Mouse (Mus musculus) forebrain, embryonic 16.5 days (tissue): ENCODE measurements at regions not wholly inside any gene's neighbourhood (a gene's known extent, or its start where the extent isn't known, plus 50 kb on each side); places are given as distances from the start of the nearest gene placed in this dataset.

Experiments used
- ATAC-seq: fragments of 200-750 bp; cut with Nextera tagmentation; 2 replicates; pipeline ENCODE4 v1.8.0; 2017; ENCODE audit warnings: mild to moderate bottlenecking, moderate library complexity
- H3K27ac ChIP-seq: fragments of 300-500 bp; sonication (generic); 2 replicates; pipeline ENCODE4 v1.5.1; 2014; ENCODE audit warnings: low read length, control low read depth
- H3K27me3 ChIP-seq: fragments of 300-500 bp; sonication (generic); replicated peaks from 2 replicates; pipeline ENCODE4 v1.6.1; 2014; ENCODE audit warnings: low read length; ENCODE audit not compliant: control insufficient read depth, insufficient read depth
- H3K36me3 ChIP-seq: fragments of 300-500 bp; sonication (generic); 2 replicates; pipeline ENCODE4 v1.6.1; 2014; ENCODE audit not compliant: control insufficient read depth, insufficient read depth
- H3K4me1 ChIP-seq: fragments of 300-500 bp; sonication (generic); replicated peaks from 2 replicates; pipeline ENCODE4 v1.6.1; 2014; ENCODE audit warnings: low read length; ENCODE audit not compliant: control insufficient read depth, insufficient read depth
- H3K4me2 ChIP-seq: fragments of 300-500 bp; sonication (generic); 2 replicates; pipeline ENCODE4 v1.6.1; 2014; ENCODE audit warnings: mild to moderate bottlenecking, low read length, control low read depth
- H3K4me3 ChIP-seq: fragments of 300-500 bp; sonication (generic); replicated peaks from 2 replicates; pipeline ENCODE4 v1.5.1; 2014; ENCODE audit warnings: mild to moderate bottlenecking, low read length, control low read depth
- H3K9ac ChIP-seq: fragments of 300-500 bp; sonication (generic); replicated peaks from 2 replicates; pipeline ENCODE4 v1.6.1; 2014; ENCODE audit warnings: low read depth, low read length, control low read depth
- H3K9me3 ChIP-seq: fragments of 300-500 bp; sonication (generic); 2 replicates; pipeline ENCODE4 v1.6.1; 2016; ENCODE audit warnings: low read length; ENCODE audit not compliant: control insufficient read depth
- WGBS: fragments of 180-500 bp; shearing (Covaris S2); extraction: QIAGEN DNeasy Blood & Tissue Kit; methylation state at CpG from one replicate; pipeline ENCODE4 v1.1.7; 2014; 5-methylcytosine and 5-hydroxymethylcytosine counted together

DNA sequence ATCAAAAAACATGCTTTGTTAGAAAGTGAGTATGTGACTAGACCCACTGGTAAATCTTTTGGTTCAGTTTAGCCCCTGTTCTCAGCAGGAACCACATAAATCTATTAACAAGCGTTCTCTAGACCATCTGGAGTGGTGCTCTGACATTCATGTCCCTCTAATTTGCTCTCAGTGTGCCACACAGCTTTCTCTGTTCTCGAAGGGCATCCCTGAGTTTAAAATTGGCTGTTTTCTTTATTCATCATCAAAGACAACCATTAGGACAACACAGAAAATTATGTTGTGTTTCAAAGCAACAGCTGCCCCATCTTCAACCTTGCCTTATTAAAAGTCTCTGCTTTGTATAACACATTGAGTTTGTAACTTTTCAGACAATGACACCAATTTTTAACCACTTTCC, 1124.1 kb downstream of the Stim2 start:
- ATAC-seq, result no peak; the same call in 1 of the 2 replicates
- Histone ChIP-seq H3K36me3 (no peaks in the 10 kb centered on the region), H3K4me2 (no peak overlapping the region)

GRCm38 (mm10) chr5:55134310-55134709, 1136.0 kb downstream of the Stim2 start:
- H3K4me1 ChIP-seq, result no peaks in the 10 kb centered on the region
- no peaks in the 10 kb centered on the region for H3K27me3 ChIP-seq
- H3K36me3 ChIP-seq, result no peaks in the 10 kb centered on the region
- no peaks in the 10 kb centered on the region for H3K9me3 ChIP-seq
- no peak overlapping the region for H3K4me2 ChIP-seq
- 89% methylated on average over 3 of the region's 3 CpGs for WGBS
- no peak overlapping the region for H3K9ac ChIP-seq
- H3K4me3 ChIP-seq, result no peak overlapping the region
- no peak overlapping the region for H3K27ac ChIP-seq
- no peak for ATAC-seq

More for the DNA sequence above, 1124.1 kb downstream of the Stim2 start:
- Histone ChIP-seq H3K9me3 (no peaks in the 10 kb centered on the region), H3K27me3 (no peaks in the 10 kb centered on the region), H3K27ac (no peak overlapping the region), H3K4me3 (no peak overlapping the region), H3K9ac (no peak overlapping the region), H3K4me1 (no peaks in the 10 kb centered on the region)
- 18% methylated on average over 2 of the region's 2 CpGs for WGBS

GRCm38 (mm10) chr5:55135293-55135947, 1137.1 kb downstream of the Stim2 start:
- no peaks in the 10 kb centered on the region for H3K27me3 ChIP-seq
- H3K4me3 ChIP-seq, result no peak overlapping the region
- WGBS, result 25% methylated on average over 9 of the region's 9 CpGs
- H3K27ac ChIP-seq, result no peak overlapping the region
- H3K4me2 ChIP-seq, result no peak overlapping the region
- no peaks in the 10 kb centered on the region for H3K36me3 ChIP-seq
- peak; percentile 77 for ATAC-seq
- no peak overlapping the region for H3K9ac ChIP-seq
- no peaks in the 10 kb centered on the region for H3K4me1 ChIP-seq
- H3K9me3 ChIP-seq, result no peaks in the 10 kb centered on the region

GRCm38 (mm10) chr5:55138750-55139149, 1140.5 kb downstream of the Stim2 start:
- Histone ChIP-seq H3K4me3 (no peak overlapping the region), H3K36me3 (no peaks in the 10 kb centered on the region), H3K4me2 (no peak overlapping the region), H3K9me3 (no peaks in the 10 kb centered on the region), H3K27ac (no peak overlapping the region), H3K9ac (no peak overlapping the region), H3K27me3 (no peaks in the 10 kb centered on the region), H3K4me1 (no peaks in the 10 kb centered on the region)
- ATAC-seq, result no peak

DNA sequence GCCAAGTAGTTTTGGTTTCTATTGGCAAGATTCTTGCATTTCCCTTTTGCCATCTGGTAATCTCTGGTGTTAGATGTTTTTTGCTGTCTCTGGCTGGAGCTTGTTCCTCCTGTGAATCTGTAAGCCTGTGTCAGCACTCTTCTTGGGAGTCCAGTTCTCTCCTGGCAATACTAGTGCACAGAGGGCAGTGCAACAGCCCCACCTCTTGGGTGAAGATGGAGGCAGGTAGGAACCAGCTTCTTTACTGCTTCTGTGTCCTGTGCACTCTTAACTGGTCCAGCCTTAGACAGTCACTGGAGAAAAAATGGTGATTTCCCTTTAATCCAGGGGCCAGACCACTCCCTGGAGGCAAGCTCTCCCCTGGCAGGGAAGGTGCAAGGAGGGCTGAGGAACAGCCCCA, 1149.1 kb downstream of the Stim2 start:
- no peaks in the 10 kb centered on the region for H3K36me3 ChIP-seq
- H3K9me3 ChIP-seq, result no peaks in the 10 kb centered on the region
- no peak for ATAC-seq
- no peak overlapping the region for H3K4me3 ChIP-seq
- no peak overlapping the region for H3K27ac ChIP-seq
- no peaks in the 10 kb centered on the region for H3K27me3 ChIP-seq
- no peaks in the 10 kb centered on the region for H3K4me1 ChIP-seq
- no peak overlapping the region for H3K9ac ChIP-seq
- H3K4me2 ChIP-seq, result no peak overlapping the region

DNA sequence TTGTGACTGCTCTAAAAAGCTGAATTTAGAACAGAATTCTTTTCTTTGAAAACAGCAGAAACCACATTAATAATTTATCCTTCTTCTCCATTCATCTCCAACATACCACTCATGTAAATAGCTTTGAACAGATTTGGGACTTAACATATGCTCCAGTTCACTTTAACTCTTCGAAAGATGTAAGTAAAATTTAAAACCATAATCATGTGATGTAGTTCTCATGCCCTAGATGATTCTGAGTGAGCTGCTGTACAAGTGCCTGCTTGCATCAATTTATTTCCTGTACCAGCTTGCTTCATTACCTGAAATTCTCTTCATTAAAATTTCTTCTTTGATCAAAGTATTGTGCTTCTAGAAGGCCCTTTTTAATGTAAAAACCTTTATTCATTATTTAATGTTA, 1176.5 kb downstream of the Stim2 start:
- H3K27me3 ChIP-seq, result no peaks in the 10 kb centered on the region
- H3K4me2 ChIP-seq, result no peak overlapping the region
- H3K9ac ChIP-seq, result no peak overlapping the region
- H3K36me3 ChIP-seq, result no peaks in the 10 kb centered on the region
- H3K4me3 ChIP-seq, result no peak overlapping the region
- no peaks in the 10 kb centered on the region for H3K4me1 ChIP-seq
- 71% methylated on average over 1 of the region's 1 CpGs for WGBS
- H3K27ac ChIP-seq, result no peak overlapping the region
- no peak for ATAC-seq
- no peaks in the 10 kb centered on the region for H3K9me3 ChIP-seq
